Mouse (Mus musculus) midbrain, embryonic 10.5 days (tissue): ENCODE data around the gene 1700024G13Rik. TPM values are rescaled to one million over a fixed set of nuclear protein-coding genes. Genes with fewer than 3 reads are reported as not detected.

Experiments
- polyA plus RNA-seq: library from polyadenylated mRNA; unstranded; fragments of >200 nt; fragmentation: Nextera tagmentation; extraction: Ambion mirVana; gene quantifications from 2 replicates; pipeline ENCODE4 v1.2.1, GENCODE M21; 2016

Gene 1700024G13Rik
- polyA plus RNA-seq, 1 experiment from 2014 or later, result not detected

Other genes starting within 250 kb of the 1700024G13Rik start
- not detected in 2 replicates for gene Msmb, start 246.4 kb downstream of the 1700024G13Rik start, polyA plus RNA-seq
- 71.1 and 82.2 TPM in 2 replicates for gene Ncoa4, start 228.5 kb downstream of the 1700024G13Rik start, polyA plus RNA-seq
- gene Timm23, start 186.5 kb downstream of the 1700024G13Rik start, polyA plus RNA-seq, result 312 and 360 TPM in 2 replicates
- gene Parg, start 186.4 kb downstream of the 1700024G13Rik start, polyA plus RNA-seq, result 47.5 and 48.5 TPM in 2 replicates
- gene Ogdhl, start 66.4 kb downstream of the 1700024G13Rik start, polyA plus RNA-seq, result 17.4 and 18.4 TPM in 2 replicates
- gene Slc18a3, start 76.5 kb upstream of the 1700024G13Rik start, polyA plus RNA-seq, result 0.41 and 0.77 TPM in 2 replicates
- 0.07 and 0.10 TPM in 2 replicates for gene Chat, start 77.6 kb upstream of the 1700024G13Rik start, polyA plus RNA-seq
- 26.0 and 27.8 TPM in 2 replicates for gene Ercc6, start 125.1 kb upstream of the 1700024G13Rik start, polyA plus RNA-seq
- gene Prrxl1, start 211.0 kb upstream of the 1700024G13Rik start, polyA plus RNA-seq, result 6.0 and 8.1 TPM in 2 replicates